Mouse (Mus musculus): ENCODE measurements around the gene Eif4g1. TPM values are rescaled to one million over a fixed set of nuclear protein-coding genes. Genes with fewer than 3 reads are reported as not detected.
"Not testable (repeated sequence)": the region's sequence is repeated elsewhere in the genome, so short reads cannot be mapped to it uniquely, and the experiment has no call there.

The Eif4g1 gene
- total RNA-seq (2021): 100 to 1,000 TPM; 283 to 297 TPM
- long read RNA-seq, experiment 1, full-length matches to known transcripts: 1 of 91 reads
- long read RNA-seq, experiment 1, partial matches to known transcripts: 57 of 91 reads
- long read RNA-seq, experiment 1, other reads (novel, unspliced or antisense): 33 of 91 reads
- long read RNA-seq, experiment 2, partial matches to known transcripts: 61 of 99 reads
- long read RNA-seq, experiment 2, other reads (novel, unspliced or antisense): 38 of 99 reads

- not testable (repeated sequence) for H3K27ac ChIP-seq; DNase-seq (ENCODE audit: low spot score in 2 of 2); H3K4me3 ChIP-seq
Observed at GRCm38 (mm10) chr16:20668013-20668412, at the start of gene Eif4g1. TSS of gene Eif4g1 (plus strand) at chr16:20668313.

GRCm38 (mm10) chr16:20619541-20620398 lies 48.3 kb upstream of the Eif4g1 start:
- Histone ChIP-seq H3K4me3 (peak overlapping the region; percentile 76), H3K27ac (no peak overlapping the region)
- no peak for DNase-seq (ENCODE audit: low spot score in 2 of 2)
- no peak for TF ChIP-seq CTCF (conservative IDR thresholded peaks at IDR 0.05)

GRCm38 (mm10) chr16:20620399-20620735 lies 47.7 kb upstream of the Eif4g1 start:
- no peak for DNase-seq (ENCODE audit: low spot score in 2 of 2)
- peak overlapping the region; percentile 76 for H3K4me3 ChIP-seq
- no peak for TF ChIP-seq CTCF (conservative IDR thresholded peaks at IDR 0.05)
- H3K27ac ChIP-seq: no peak overlapping the region

- peak overlapping the region; percentile 72 for H3K27ac ChIP-seq
- no peak for DNase-seq (ENCODE audit: low spot score in 2 of 2)
- H3K4me3 ChIP-seq: peak overlapping the region; percentile 76
- no peak for TF ChIP-seq CTCF (conservative IDR thresholded peaks at IDR 0.05)
Observed at GRCm38 (mm10) chr16:20620751-20621190, 47.3 kb upstream of the Eif4g1 start.

- peak in 1 of 2 experiments; percentile 30 for DNase-seq (ENCODE audit: low spot score in 2 of 2)
- Histone ChIP-seq H3K27ac (peak within 1 kb of the TSS; percentile 72), H3K4me3 (peak within 1 kb of the TSS; percentile 76)
- TF ChIP-seq CTCF (conservative IDR thresholded peaks at IDR 0.05): no peak
Observed at GRCm38 (mm10) chr16:20621191-20621990, 46.7 kb upstream of the Eif4g1 start, which contains the start of gene Camk2n2. TSS of gene Camk2n2 (minus strand) at chr16:20621287.

GRCm38 (mm10) chr16:20621991-20622685 lies 46.0 kb upstream of the Eif4g1 start:
- Histone ChIP-seq H3K27ac (peak overlapping the region; percentile 46), H3K4me3 (peak overlapping the region; percentile 76)
- TF ChIP-seq CTCF (conservative IDR thresholded peaks at IDR 0.05): no peak
- DNase-seq (ENCODE audit: low spot score in 2 of 2): peak; percentile 38 to 51

GRCm38 (mm10) chr16:20623211-20623610 lies 44.9 kb upstream of the Eif4g1 start:
- Histone ChIP-seq H3K4me3 (no peak overlapping the region), H3K27ac (no peak overlapping the region)
- DNase-seq (ENCODE audit: low spot score in 2 of 2): no peak
- TF ChIP-seq CTCF (conservative IDR thresholded peaks at IDR 0.05): no peak

GRCm38 (mm10) chr16:20628871-20629391 lies 39.2 kb upstream of the Eif4g1 start:
- peak overlapping the region; percentile 71 for H3K4me3 ChIP-seq
- no peak for TF ChIP-seq CTCF (conservative IDR thresholded peaks at IDR 0.05)
- H3K27ac ChIP-seq: no peak overlapping the region
- DNase-seq (ENCODE audit: low spot score in 2 of 2): peak; percentile 41 to 61

- DNase-seq (ENCODE audit: low spot score in 2 of 2): peak in 1 of 2 experiments; percentile 51
- Histone ChIP-seq H3K4me3 (peak within 1 kb of the TSS; percentile 71), H3K27ac (peak within 1 kb of the TSS; percentile 88)
- no peak for TF ChIP-seq CTCF (conservative IDR thresholded peaks at IDR 0.05)
Observed at GRCm38 (mm10) chr16:20629731-20630634, 38.1 kb upstream of the Eif4g1 start, which contains the start of gene Ece2. TSS of gene Ece2 (plus strand) at chr16:20629828.

GRCm38 (mm10) chr16:20637410-20637809 lies 30.7 kb upstream of the Eif4g1 start:
- DNase-seq (ENCODE audit: low spot score in 2 of 2): no peak
- no peak for TF ChIP-seq CTCF (conservative IDR thresholded peaks at IDR 0.05)
- Histone ChIP-seq H3K4me3 (no peak overlapping the region), H3K27ac (peak overlapping the region; percentile 67)

GRCm38 (mm10) chr16:20638367-20638766 lies 29.7 kb upstream of the Eif4g1 start:
- H3K4me3 ChIP-seq: peak overlapping the region; percentile 35; the same call in 1 of the 2 replicates
- DNase-seq (ENCODE audit: low spot score in 2 of 2): peak; percentile 66 to 78
- no peak for TF ChIP-seq CTCF (conservative IDR thresholded peaks at IDR 0.05)
- peak overlapping the region; percentile 67 for H3K27ac ChIP-seq

Measured in layer of hippocampus, adult 2 months (tissue).